Mouse (Mus musculus) spleen, adult 2 months (tissue): ENCODE results near the gene Tmem189. TPM values are rescaled to one million over a fixed set of nuclear protein-coding genes. Genes with fewer than 3 reads are reported as not detected.
A peak's percentile ranks its signal among the peaks of the same experiment; 100 is the strongest.

Experiments used
- DNase-seq, 2 experiments: peaks; one replicate each; pipeline versions ENCODE4 v3.0.0 to v3.0.0-alpha.2; 2012 to 2021; ENCODE audit warnings: low spot score in 2 of 2, low read depth in 1 of 2
- H3K27ac ChIP-seq: fragments of 200-500 bp; 2 replicates; pipeline ENCODE4 v1.5.1; 2012; ENCODE audit warnings: low read length, inconsistent platforms; ENCODE audit not compliant: insufficient read depth
- H3K27me3 ChIP-seq: fragments of 200-500 bp; 2 replicates; pipeline ENCODE4 v1.6.1; 2012; ENCODE audit warnings: mild to moderate bottlenecking, moderate library complexity, low read length, inconsistent platforms; ENCODE audit not compliant: control insufficient read depth, insufficient read depth
- H3K36me3 ChIP-seq: fragments of 200-500 bp; 2 replicates; pipeline ENCODE4 v1.6.1; 2012; ENCODE audit warnings: mild to moderate bottlenecking, low read length, inconsistent platforms; ENCODE audit not compliant: control insufficient read depth, insufficient read depth
- H3K4me1 ChIP-seq: fragments of 200-500 bp; 2 replicates; pipeline ENCODE4 v1.6.1; 2011; ENCODE audit warnings: inconsistent platforms; ENCODE audit not compliant: control insufficient read depth, insufficient read depth, insufficient read length
- H3K4me3 ChIP-seq: fragments of 200-500 bp; 2 replicates; pipeline ENCODE4 v1.5.1; 2011; ENCODE audit warnings: mild to moderate bottlenecking, inconsistent platforms; ENCODE audit not compliant: insufficient read depth, insufficient read length; ENCODE audit errors: extremely low read depth
- CTCF ChIP-seq: fragments of 200-500 bp; IDR thresholded peaks from 2 replicates; pipeline ENCODE4 v1.5.1; 2011; ENCODE audit warnings: mild to moderate bottlenecking, inconsistent platforms; ENCODE audit not compliant: insufficient read depth, insufficient read length, insufficient replicate concordance; ENCODE audit errors: extremely low read depth
- POLR2A ChIP-seq: fragments of 200-500 bp; IDR thresholded peaks from 2 replicates; pipeline ENCODE4 v1.6.1; 2011; ENCODE audit warnings: low read depth, low read length, inconsistent platforms
- WGBS: fragments of 180-500 bp; shearing (Covaris S2); methylation state at CpG from one replicate; pipeline ENCODE4 v1.1.7; 2018; 5-methylcytosine and 5-hydroxymethylcytosine counted together
- polyA plus RNA-seq: library from polyadenylated mRNA; depleted of rRNA; stranded (reverse); fragments of >200 nt; gene quantifications from 2 replicates; pipeline ENCODE4 v1.2.3, GENCODE M21; 2012

Gene Tmem189
- polyA plus RNA-seq, 1 experiment: 90.7 TPM

GRCm38 (mm10) chr2:167600481-167600995, 89.1 kb downstream of the Tmem189 start:
- Histone ChIP-seq H3K4me1 (no peaks in the 10 kb centered on the region), H3K27me3 (no peaks in the 10 kb centered on the region), H3K36me3 (no peaks in the 10 kb centered on the region), H3K27ac (no peak overlapping the region), H3K4me3 (no peak overlapping the region)
- no peak for DNase-seq
- TF ChIP-seq CTCF: no peak
- TF ChIP-seq POLR2A: no peak
- WGBS: 85% methylated on average over 8 of the region's 8 CpGs

GRCm38 (mm10) chr2:167599917-167600316, 89.7 kb downstream of the Tmem189 start:
- Histone ChIP-seq H3K4me1 (no peaks in the 10 kb centered on the region), H3K27me3 (no peaks in the 10 kb centered on the region), H3K36me3 (no peaks in the 10 kb centered on the region), H3K4me3 (no peak overlapping the region), H3K27ac (no peak overlapping the region)
- DNase-seq: no peak
- WGBS: 83% methylated on average over 6 of the region's 6 CpGs
- TF ChIP-seq POLR2A: no peak
- TF ChIP-seq CTCF: no peak

GRCm38 (mm10) chr2:167599195-167599594, 90.4 kb downstream of the Tmem189 start:
- WGBS: 89% methylated on average over 5 of the region's 5 CpGs
- TF ChIP-seq CTCF (no peak), POLR2A (no peak)
- H3K27me3 ChIP-seq: no peaks in the 10 kb centered on the region
- H3K4me3 ChIP-seq: no peak overlapping the region
- no peaks in the 10 kb centered on the region for H3K36me3 ChIP-seq
- H3K4me1 ChIP-seq: no peaks in the 10 kb centered on the region
- H3K27ac ChIP-seq: no peak overlapping the region
- DNase-seq: no peak

- peak overlapping the region; percentile 36; the same call in 1 of the 2 replicates for H3K27ac ChIP-seq
- H3K27me3 ChIP-seq: no peaks in the 10 kb centered on the region
- no peak overlapping the region for H3K4me3 ChIP-seq
- 86% methylated on average over 40 of the region's 40 CpGs for WGBS
- TF ChIP-seq CTCF (no peak), POLR2A (no peak)
- no peaks in the 10 kb centered on the region; the same call in 1 of the 2 replicates for H3K4me1 ChIP-seq
- no peak for DNase-seq
- H3K36me3 ChIP-seq: no peaks in the 10 kb centered on the region
Measured at GRCm38 (mm10) chr2:167597492-167598186, 92.0 kb downstream of the Tmem189 start.

GRCm38 (mm10) chr2:167596726-167597491, 92.7 kb downstream of the Tmem189 start:
- TF ChIP-seq CTCF (no peak), POLR2A (no peak)
- H3K27me3 ChIP-seq: no peaks in the 10 kb centered on the region
- H3K36me3 ChIP-seq: no peaks in the 10 kb centered on the region
- peak overlapping the region; percentile 36; the same call in 1 of the 2 replicates for H3K27ac ChIP-seq
- 85% methylated on average over 27 of the region's 27 CpGs for WGBS
- no peak overlapping the region for H3K4me3 ChIP-seq
- DNase-seq: no peak
- H3K4me1 ChIP-seq: no peaks in the 10 kb centered on the region; the same call in 1 of the 2 replicates

GRCm38 (mm10) chr2:167596262-167596661, 93.4 kb downstream of the Tmem189 start:
- TF ChIP-seq CTCF (no peak), POLR2A (no peak)
- DNase-seq: no peak
- no peaks in the 10 kb centered on the region for H3K36me3 ChIP-seq
- no peaks in the 10 kb centered on the region for H3K27me3 ChIP-seq
- no peaks in the 10 kb centered on the region; the same call in 1 of the 2 replicates for H3K4me1 ChIP-seq
- H3K4me3 ChIP-seq: no peak overlapping the region
- 56% methylated on average over 4 of the region's 4 CpGs for WGBS
- peak overlapping the region; percentile 60 for H3K27ac ChIP-seq

GRCm38 (mm10) chr2:167595761-167596171, 93.9 kb downstream of the Tmem189 start:
- Histone ChIP-seq H3K27ac (peak overlapping the region; percentile 60), H3K4me1 (no peaks in the 10 kb centered on the region; the same call in 1 of the 2 replicates), H3K27me3 (no peaks in the 10 kb centered on the region), H3K4me3 (no peak overlapping the region), H3K36me3 (no peaks in the 10 kb centered on the region)
- no peak for DNase-seq
- no peak for TF ChIP-seq POLR2A
- no peak for TF ChIP-seq CTCF
- WGBS: 80% methylated on average over 14 of the region's 14 CpGs
